Comparison of ENCODE assay signal across 16 mouse cellular contexts in the genomic region with DNA sequence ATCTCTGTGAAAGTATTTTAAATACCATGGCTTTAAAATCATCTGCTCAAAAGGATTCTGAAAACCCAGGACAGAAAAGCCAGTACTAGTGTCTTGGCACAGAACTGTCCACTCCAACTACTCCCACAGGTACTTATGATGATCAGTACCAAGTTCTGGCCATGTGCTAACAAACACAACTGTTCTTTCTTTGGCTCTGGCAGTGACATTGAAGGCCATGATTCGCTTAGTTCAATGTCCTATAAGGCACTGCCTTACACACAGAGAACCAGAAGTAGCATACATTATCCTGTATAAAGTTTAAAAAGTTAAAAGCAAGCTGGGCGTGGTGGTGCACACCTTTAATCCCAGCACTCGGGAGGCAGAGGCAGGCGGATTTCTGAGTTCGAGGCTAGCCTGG.
"Had no signal": no experiment of that assay in that cellular context is flagged by ENCODE, and none has a peak within 500 bp of the region (broad histone marks: within the 10 kb centered on the region; RNA-seq: fewer than 3 reads in every experiment).

No protein-coding gene starts in this region.

- H3K9ac ChIP-seq: neural tube, embryonic 13.5 days; neural tube, embryonic 15.5 days; stomach, embryonic 15.5 days had no signal

- H3K9me3 ChIP-seq: neural tube, embryonic 13.5 days; neural tube, embryonic 15.5 days; stomach, embryonic 15.5 days had no signal

- DNase-seq: retina, postnatal 1 day; right cerebral cortex, adult 18-20 months; right cerebral cortex, postnatal 14 days; right cerebral cortex, postnatal 25 days; right cerebral cortex, postnatal 4 days; spleen, adult 18-20 months; thymus, adult 18-20 months; thymus, adult 2 months; thymus, postnatal 14 days; thymus, postnatal 25 days; thymus, postnatal 36 days; thymus, postnatal 4 days had no signal

- H3K4me3 ChIP-seq: neural tube, embryonic 13.5 days; neural tube, embryonic 15.5 days; stomach, embryonic 15.5 days had no signal

- H3K4me1 ChIP-seq: stomach, embryonic 15.5 days had no signal

- H3K27me3 ChIP-seq: neural tube, embryonic 13.5 days; neural tube, embryonic 15.5 days; stomach, embryonic 15.5 days had no signal

- H3K27ac ChIP-seq: neural tube, embryonic 13.5 days; neural tube, embryonic 15.5 days; stomach, embryonic 15.5 days; stomach, postnatal 0 days had no signal

- H3K4me2 ChIP-seq: neural tube, embryonic 13.5 days; neural tube, embryonic 15.5 days; stomach, embryonic 15.5 days had no signal
